Mouse (Mus musculus) myocyte (in vitro differentiated cells): ENCODE measurements around the gene Otud4. TPM values are rescaled to one million over a fixed set of nuclear protein-coding genes. Genes with fewer than 3 reads are reported as not detected.
"Not testable (repeated sequence)": the region's sequence is repeated elsewhere in the genome, so short reads cannot be mapped to it uniquely, and the experiment has no call there.

Experiments used
- H3K27me3 ChIP-seq: one replicate; pipeline ENCODE4 v1.6.1; 2011; ENCODE audit not compliant: control insufficient read depth, insufficient read depth, insufficient read length
- H3K36me3 ChIP-seq: one replicate; pipeline ENCODE4 v1.6.1; 2011; ENCODE audit not compliant: control insufficient read depth, insufficient read depth
- H3K4me2 ChIP-seq: one replicate; pipeline ENCODE4 v1.6.1; 2011; ENCODE audit warnings: low read depth, control low read depth
- H3K4me3 ChIP-seq: one replicate; pipeline ENCODE4 v1.5.1; 2011; ENCODE audit warnings: mild to moderate bottlenecking, control low read depth, moderate library complexity
- H3K79me2 ChIP-seq: one replicate; pipeline ENCODE4 v1.6.1; 2011; ENCODE audit not compliant: control insufficient read depth, insufficient read depth
- H3ac ChIP-seq: one replicate; pipeline ENCODE4 v1.6.1; 2011; ENCODE audit not compliant: control insufficient read depth, insufficient read length
- CEBPB ChIP-seq: IDR thresholded peaks from 2 replicates; pipeline ENCODE4 v1.6.1; 2011; ENCODE audit warnings: mild to moderate bottlenecking, moderate library complexity; ENCODE audit not compliant: poor library complexity, insufficient read depth, severe bottlenecking
- E2F4 ChIP-seq: IDR thresholded peaks from one replicate; pipeline ENCODE4 v1.6.1; 2011; ENCODE audit warnings: mild to moderate bottlenecking, control low read depth, moderate library complexity; ENCODE audit not compliant: insufficient read depth
- MAX ChIP-seq: IDR thresholded peaks from one replicate; pipeline ENCODE4 v1.6.1; 2011; ENCODE audit warnings: low read depth, mild to moderate bottlenecking, control low read depth
- MYOD1 ChIP-seq, 3 experiments: IDR thresholded peaks; one replicate each; pipeline ENCODE4 v1.6.1; 2011; ENCODE audit warnings: control low read depth in 2 of 3, low read depth in 2 of 3, mild to moderate bottlenecking in 2 of 3, moderate library complexity in 1 of 3; ENCODE audit not compliant: insufficient read length in 2 of 3, control insufficient read depth in 1 of 3
- MYOG ChIP-seq, 3 experiments: IDR thresholded peaks; one replicate each; pipeline ENCODE4 v1.6.1; 2011; ENCODE audit warnings: control low read depth in 2 of 3, low read depth in 2 of 3, mild to moderate bottlenecking in 2 of 3; ENCODE audit not compliant: insufficient read length in 2 of 3, control insufficient read depth in 1 of 3, insufficient read depth in 1 of 3
- POLR2A ChIP-seq: IDR thresholded peaks from one replicate; pipeline ENCODE4 v1.6.1; 2011; ENCODE audit warnings: low read depth, mild to moderate bottlenecking, control low read depth, moderate library complexity; ENCODE audit not compliant: insufficient read length
- POLR2AphosphoS2 ChIP-seq: IDR thresholded peaks from one replicate; pipeline ENCODE4 v1.6.1; 2011; ENCODE audit warnings: low read depth, control low read depth; ENCODE audit not compliant: insufficient read length
- REST ChIP-seq: IDR thresholded peaks from one replicate; pipeline ENCODE4 v1.6.1; 2011; ENCODE audit warnings: mild to moderate bottlenecking, control low read depth, moderate library complexity; ENCODE audit not compliant: insufficient read depth, insufficient read length
- SRF ChIP-seq: IDR thresholded peaks from one replicate; pipeline ENCODE4 v1.6.1; 2011; ENCODE audit warnings: low read depth; ENCODE audit not compliant: control insufficient read depth, insufficient read length
- TCF12 ChIP-seq: IDR thresholded peaks from one replicate; pipeline ENCODE4 v1.6.1; 2011; ENCODE audit warnings: mild to moderate bottlenecking, control low read depth; ENCODE audit not compliant: poor library complexity, insufficient read depth, severe bottlenecking
- TCF3 ChIP-seq: IDR thresholded peaks from one replicate; pipeline ENCODE4 v1.6.1; 2011; ENCODE audit warnings: low read depth, control low read depth; ENCODE audit not compliant: insufficient read length
- USF1 ChIP-seq: IDR thresholded peaks from one replicate; pipeline ENCODE4 v1.6.1; 2011; ENCODE audit warnings: low read depth, mild to moderate bottlenecking, control low read depth, moderate library complexity
- polyA plus RNA-seq: library from polyadenylated mRNA; unstranded; fragments of >200 nt; fragmentation: generic; extraction: Trizol; gene quantifications from one replicate; pipeline ENCODE4 v1.2.1, GENCODE M21; 2012; ENCODE audit warnings: missing spikeins

Otud4 gene
- polyA plus RNA-seq, 1 experiment, result 6.0 TPM

- no peak overlapping the region for H3K4me3 ChIP-seq
- H3K79me2 ChIP-seq, result no peaks in the 10 kb centered on the region
- no peak overlapping the region for H3K4me2 ChIP-seq
- no peak for TF ChIP-seq POLR2AphosphoS2
- TF ChIP-seq CEBPB, result no peak
- TF ChIP-seq TCF12, result no peak
- no peak for TF ChIP-seq POLR2A
- no peak for TF ChIP-seq REST
- TF ChIP-seq SRF, result no peak
- TF ChIP-seq MYOG (IDR thresholded peaks at IDR 0.05; ENCODE audit: control insufficient read depth in 1 of 3, insufficient read depth in 1 of 3, insufficient read length in 2 of 3, low read depth in 2 of 3), result no peak
- no peak for TF ChIP-seq MAX
- TF ChIP-seq USF1, result no peak
- TF ChIP-seq TCF3, result no peak
- TF ChIP-seq E2F4, result no peak
- no peak for TF ChIP-seq MYOD1 (IDR thresholded peaks at IDR 0.05; ENCODE audit: control insufficient read depth in 1 of 3, insufficient read length in 2 of 3, low read depth in 2 of 3)
- H3K36me3 ChIP-seq, result peaks cover 47% of the 10 kb centered on the region
- no peak overlapping the region for H3ac ChIP-seq
- H3K27me3 ChIP-seq, result no peaks in the 10 kb centered on the region
These were observed 41.1 kb downstream of the Otud4 start for GRCm38 (mm10) chr8:79680555-79680954.

GRCm38 (mm10) chr8:79680965-79681364, 41.5 kb downstream of the Otud4 start:
- peaks cover 51% of the 10 kb centered on the region for H3K36me3 ChIP-seq
- H3K4me3 ChIP-seq, result no peak overlapping the region
- no peak for TF ChIP-seq CEBPB
- no peak for TF ChIP-seq TCF3
- no peak for TF ChIP-seq POLR2AphosphoS2
- no peak for TF ChIP-seq E2F4
- TF ChIP-seq REST, result no peak
- TF ChIP-seq POLR2A, result no peak
- no peak for TF ChIP-seq USF1
- TF ChIP-seq MAX, result no peak
- no peak for TF ChIP-seq MYOD1 (IDR thresholded peaks at IDR 0.05; ENCODE audit: control insufficient read depth in 1 of 3, insufficient read length in 2 of 3, low read depth in 2 of 3)
- TF ChIP-seq SRF, result no peak
- no peak for TF ChIP-seq MYOG (IDR thresholded peaks at IDR 0.05; ENCODE audit: control insufficient read depth in 1 of 3, insufficient read depth in 1 of 3, insufficient read length in 2 of 3, low read depth in 2 of 3)
- TF ChIP-seq TCF12, result no peak
- no peak overlapping the region for H3ac ChIP-seq
- no peaks in the 10 kb centered on the region for H3K79me2 ChIP-seq
- H3K27me3 ChIP-seq, result no peaks in the 10 kb centered on the region
- no peak overlapping the region for H3K4me2 ChIP-seq

- H3K79me2 ChIP-seq, H3K4me3 ChIP-seq, H3K27me3 ChIP-seq, H3ac ChIP-seq, H3K4me2 ChIP-seq: not testable (repeated sequence)
- peaks cover 90% of the 10 kb centered on the region for H3K36me3 ChIP-seq
These were observed 46.5 kb downstream of the Otud4 start for GRCm38 (mm10) chr8:79685927-79686326.

- Histone ChIP-seq H3K27me3 (no peaks in the 10 kb centered on the region), H3K4me3 (no peak overlapping the region)
- TF ChIP-seq TCF12 (no peak), USF1 (no peak), MAX (no peak), MYOD1 (IDR thresholded peaks at IDR 0.05; ENCODE audit: control insufficient read depth in 1 of 3, insufficient read length in 2 of 3, low read depth in 2 of 3) (no peak), MYOG (IDR thresholded peaks at IDR 0.05; ENCODE audit: control insufficient read depth in 1 of 3, insufficient read depth in 1 of 3, insufficient read length in 2 of 3, low read depth in 2 of 3) (no peak), SRF (no peak), TCF3 (no peak), REST (no peak), CEBPB (no peak), E2F4 (no peak), POLR2AphosphoS2 (no peak), POLR2A (no peak)
These were observed 53.1 kb downstream of the Otud4 start for GRCm38 (mm10) chr8:79692531-79692930.

GRCm38 (mm10) chr8:79706687-79707086, 67.3 kb downstream of the Otud4 start:
- no peak overlapping the region for H3K4me3 ChIP-seq
- H3K27me3 ChIP-seq, result no peaks in the 10 kb centered on the region
- H3ac ChIP-seq, result no peak overlapping the region
- H3K36me3 ChIP-seq, result peaks cover 62% of the 10 kb centered on the region
- no peak overlapping the region for H3K4me2 ChIP-seq
- peaks cover 53% of the 10 kb centered on the region for H3K79me2 ChIP-seq
- TF ChIP-seq MYOD1 (IDR thresholded peaks at IDR 0.05; ENCODE audit: control insufficient read depth in 1 of 3, insufficient read length in 2 of 3, low read depth in 2 of 3), result no peak
- TF ChIP-seq POLR2A, result no peak
- no peak for TF ChIP-seq USF1
- TF ChIP-seq CEBPB, result no peak
- TF ChIP-seq MAX, result no peak
- TF ChIP-seq MYOG (IDR thresholded peaks at IDR 0.05; ENCODE audit: control insufficient read depth in 1 of 3, insufficient read depth in 1 of 3, insufficient read length in 2 of 3, low read depth in 2 of 3), result no peak
- no peak for TF ChIP-seq TCF12
- no peak for TF ChIP-seq SRF
- TF ChIP-seq REST, result no peak
- no peak for TF ChIP-seq TCF3
- no peak for TF ChIP-seq POLR2AphosphoS2
- TF ChIP-seq E2F4, result no peak

More at GRCm38 (mm10) chr8:79692531-79692930, 53.1 kb downstream of the Otud4 start:
- H3K36me3 ChIP-seq, result peaks cover 73% of the 10 kb centered on the region
- H3ac ChIP-seq, result no peak overlapping the region
- H3K79me2 ChIP-seq, result peaks cover 3% of the 10 kb centered on the region
- H3K4me2 ChIP-seq, result no peak overlapping the region
